Mouse (Mus musculus) liver, embryonic 13.5 days (tissue): Measurements from ENCODE around the gene Sh2d1b2. TPM values are rescaled to one million over a fixed set of nuclear protein-coding genes. Genes with fewer than 3 reads are reported as not detected.
A peak's percentile ranks its signal among the peaks of the same experiment; 100 is the strongest.

Source experiments
- ATAC-seq: fragments of 200-750 bp; cut with Nextera tagmentation; 2 replicates; pipeline ENCODE4 v1.8.0; 2017; ENCODE audit warnings: low read depth, mild to moderate bottlenecking, moderate number of reproducible peaks, moderate library complexity
- DNase-seq: peaks from one replicate; pipeline ENCODE4 v3.0.0; 2022
- H3K27ac ChIP-seq: fragments of 300-500 bp; sonication (generic); 2 replicates; pipeline ENCODE4 v1.5.1; 2015; ENCODE audit warnings: moderate library complexity, mild to moderate bottlenecking, inconsistent platforms
- H3K27me3 ChIP-seq: fragments of 300-500 bp; sonication (generic); 2 replicates; pipeline ENCODE4 v1.6.1; 2015; ENCODE audit warnings: mild to moderate bottlenecking, inconsistent platforms
- H3K36me3 ChIP-seq: fragments of 300-500 bp; sonication (generic); 2 replicates; pipeline ENCODE4 v1.6.1; 2015; ENCODE audit warnings: mild to moderate bottlenecking, inconsistent platforms
- H3K4me1 ChIP-seq: fragments of 300-500 bp; sonication (generic); replicated peaks from 2 replicates; pipeline ENCODE4 v1.6.1; 2015; ENCODE audit warnings: inconsistent platforms
- H3K4me2 ChIP-seq: fragments of 300-500 bp; sonication (generic); 2 replicates; pipeline ENCODE4 v1.6.1; 2015; ENCODE audit warnings: inconsistent platforms, mild to moderate bottlenecking, moderate library complexity
- H3K4me3 ChIP-seq: fragments of 300-500 bp; sonication (generic); replicated peaks from 2 replicates; pipeline ENCODE4 v1.5.1; 2015; ENCODE audit warnings: mild to moderate bottlenecking, inconsistent platforms
- H3K9ac ChIP-seq: fragments of 300-500 bp; sonication (generic); 2 replicates; pipeline ENCODE4 v1.6.1; 2015; ENCODE audit warnings: mild to moderate bottlenecking, inconsistent platforms
- H3K9me3 ChIP-seq: fragments of 300-500 bp; sonication (generic); replicated peaks from 2 replicates; pipeline ENCODE4 v1.6.1; 2016; ENCODE audit warnings: inconsistent platforms
- WGBS: fragments of 180-500 bp; shearing (Covaris S2); methylation state at CpG from one replicate; pipeline ENCODE4 v1.1.7; 2015; ENCODE audit not compliant: insufficient replicate concordance; 5-methylcytosine and 5-hydroxymethylcytosine counted together
- polyA plus RNA-seq: library from polyadenylated mRNA; unstranded; fragments of >200 nt; fragmentation: Nextera tagmentation; extraction: Ambion mirVana; gene quantifications from 2 replicates; pipeline ENCODE4 v1.2.1, GENCODE M21; 2015

The Sh2d1b2 gene
- polyA plus RNA-seq, 1 experiment from 2014 or later = not detected

GRCm38 (mm10) chr1:170214757-170215522 is 17.6 kb upstream of the Sh2d1b2 start, which contains the start of gene Uhmk1:
Gene Uhmk1, minus strand, starts transcription at chr1:170215397.
- Histone ChIP-seq H3K4me2 (peak within 1 kb of the TSS; percentile 78), H3K27me3 (no peaks in the 10 kb centered on the region; the same call in 1 of the 2 replicates), H3K4me3 (peak within 1 kb of the TSS; percentile 85), H3K36me3 (peaks cover 22% of the 10 kb centered on the region), H3K4me1 (peaks cover 12% of the 10 kb centered on the region), H3K9ac (peak within 1 kb of the TSS; percentile 94), H3K27ac (peak within 1 kb of the TSS; percentile 87), H3K9me3 (no peaks in the 10 kb centered on the region)
- WGBS = under 1% methylated on average over 70 of the region's 70 CpGs
- peak; percentile 80 for DNase-seq
- ATAC-seq = peak; percentile 98

- peak overlapping the region; percentile 85 for H3K4me3 ChIP-seq
- H3K36me3 ChIP-seq = peaks cover 17% of the 10 kb centered on the region
- H3K9ac ChIP-seq = no peak overlapping the region
- H3K4me2 ChIP-seq = peak overlapping the region; percentile 78
- ATAC-seq (no peak), DNase-seq (no peak)
- no peaks in the 10 kb centered on the region; the same call in 1 of the 2 replicates for H3K27me3 ChIP-seq
- peaks cover 12% of the 10 kb centered on the region for H3K4me1 ChIP-seq
- H3K27ac ChIP-seq = no peak overlapping the region
- no peaks in the 10 kb centered on the region for H3K9me3 ChIP-seq
- 72% methylated on average over 3 of the region's 3 CpGs for WGBS
Observed at GRCm38 (mm10) chr1:170215590-170215989, 17.0 kb upstream of the Sh2d1b2 start.

- Histone ChIP-seq H3K4me3 (no peak overlapping the region), H3K4me1 (peaks cover 4% of the 10 kb centered on the region), H3K9me3 (no peaks in the 10 kb centered on the region), H3K27me3 (peaks cover 14% of the 10 kb centered on the region; the same call in 1 of the 2 replicates), H3K9ac (no peak overlapping the region), H3K36me3 (no peaks in the 10 kb centered on the region), H3K27ac (no peak overlapping the region), H3K4me2 (no peak overlapping the region)
- ATAC-seq (no peak), DNase-seq (no peak)
- 59% methylated on average over 6 of the region's 6 CpGs for WGBS
Observed at GRCm38 (mm10) chr1:170218091-170218884, 14.3 kb upstream of the Sh2d1b2 start.

DNA sequence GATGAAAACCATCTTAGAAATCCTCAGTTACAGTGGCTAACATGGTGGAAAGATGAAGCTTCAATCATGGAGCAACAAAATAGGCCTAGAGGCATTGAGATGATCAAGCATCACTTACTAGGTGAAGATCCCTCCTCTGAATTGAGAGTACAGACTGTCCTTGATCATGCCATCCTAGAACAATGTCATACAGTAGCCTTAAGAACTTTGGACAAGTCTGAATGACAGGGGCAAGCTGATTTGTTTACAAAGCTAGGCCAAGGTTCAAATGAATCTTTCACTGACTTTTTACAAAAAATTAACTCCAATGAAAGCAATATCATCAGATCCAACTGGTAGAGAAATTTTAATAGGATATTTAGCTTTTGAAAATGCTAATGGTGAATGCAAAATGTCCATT is 12.2 kb upstream of the Sh2d1b2 start:
- no peak for DNase-seq
- Histone ChIP-seq H3K9me3 (no peaks in the 10 kb centered on the region), H3K4me1 (no peaks in the 10 kb centered on the region), H3K27me3 (peaks cover 16% of the 10 kb centered on the region; the same call in 1 of the 2 replicates), H3K4me3 (no peak overlapping the region), H3K9ac (no peak overlapping the region), H3K36me3 (no peaks in the 10 kb centered on the region), H3K27ac (no peak overlapping the region), H3K4me2 (no peak overlapping the region)
- ATAC-seq = no peak

DNA sequence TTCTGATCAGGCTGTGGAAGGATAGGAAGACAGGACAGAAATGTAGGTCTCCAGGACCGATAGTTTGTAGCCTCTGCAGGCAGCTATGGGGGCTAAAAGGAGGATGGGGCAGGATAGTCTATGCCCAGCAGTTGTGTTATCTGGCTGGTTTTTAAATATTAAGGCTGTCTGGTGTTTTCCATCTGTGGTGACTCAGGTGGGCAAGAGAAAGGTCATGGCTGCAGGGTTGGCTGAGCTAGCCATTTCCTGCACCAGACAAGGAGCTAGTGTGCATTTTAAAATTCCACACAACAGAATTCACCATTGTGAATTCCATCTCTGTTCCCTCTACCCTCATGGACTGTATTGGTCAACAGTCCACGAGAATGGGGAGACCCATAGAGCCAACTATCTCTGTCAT is 9.3 kb upstream of the Sh2d1b2 start:
- WGBS = 48% methylated on average over 2 of the region's 2 CpGs

GRCm38 (mm10) chr1:170245016-170245415 is 12.5 kb downstream of the Sh2d1b2 start:
- Histone ChIP-seq H3K4me1 (no peaks in the 10 kb centered on the region), H3K4me2 (no peak overlapping the region), H3K36me3 (no peaks in the 10 kb centered on the region), H3K27me3 (no peaks in the 10 kb centered on the region), H3K9ac (no peak overlapping the region), H3K4me3 (no peak overlapping the region), H3K27ac (no peak overlapping the region), H3K9me3 (no peaks in the 10 kb centered on the region)
- no peak for ATAC-seq
- 71% methylated on average over 3 of the region's 3 CpGs for WGBS
- no peak for DNase-seq

More for the DNA sequence above, 9.3 kb upstream of the Sh2d1b2 start:
- Histone ChIP-seq H3K9ac (no peak overlapping the region), H3K4me3 (no peak overlapping the region), H3K27ac (no peak overlapping the region), H3K27me3 (0 out of 2 replicates have a peak, but pooled peaks cover 16% of the 10 kb centered on the region), H3K4me2 (no peak overlapping the region), H3K4me1 (no peaks in the 10 kb centered on the region), H3K9me3 (no peaks in the 10 kb centered on the region), H3K36me3 (no peaks in the 10 kb centered on the region)
- ATAC-seq (no peak), DNase-seq (no peak)

- ATAC-seq = no peak
Observed at GRCm38 (mm10) chr1:170254893-170255559, 22.5 kb downstream of the Sh2d1b2 start.

GRCm38 (mm10) chr1:170255560-170255910 is 23.0 kb downstream of the Sh2d1b2 start:
- Histone ChIP-seq H3K4me1 (peaks cover 5% of the 10 kb centered on the region; the same call in 1 of the 2 replicates), H3K27me3 (no peaks in the 10 kb centered on the region), H3K36me3 (no peaks in the 10 kb centered on the region), H3K9me3 (no peaks in the 10 kb centered on the region), H3K27ac (no peak overlapping the region), H3K4me3 (peak overlapping the region; percentile 65), H3K9ac (peak overlapping the region; percentile 67), H3K4me2 (peak overlapping the region; percentile 69)
- WGBS = 8% methylated on average over 32 of the region's 32 CpGs
- DNase-seq (peak; percentile 13), ATAC-seq (peak; percentile 84)

More at GRCm38 (mm10) chr1:170254893-170255559, 22.5 kb downstream of the Sh2d1b2 start:
- Histone ChIP-seq H3K36me3 (no peaks in the 10 kb centered on the region), H3K4me3 (peak overlapping the region; percentile 65), H3K27ac (no peak overlapping the region), H3K4me2 (peak overlapping the region; percentile 69), H3K27me3 (no peaks in the 10 kb centered on the region), H3K4me1 (peaks cover 5% of the 10 kb centered on the region; the same call in 1 of the 2 replicates), H3K9me3 (no peaks in the 10 kb centered on the region), H3K9ac (peak overlapping the region; percentile 67)
- no peak for DNase-seq
- WGBS = 28% methylated on average over 30 of the region's 30 CpGs

- H3K9ac ChIP-seq = no peak overlapping the region
- H3K27ac ChIP-seq = no peak overlapping the region
- no peak overlapping the region for H3K4me3 ChIP-seq
- H3K36me3 ChIP-seq = no peaks in the 10 kb centered on the region
- WGBS = 57% methylated on average over 6 of the region's 6 CpGs
- H3K4me1 ChIP-seq = no peaks in the 10 kb centered on the region
- DNase-seq (no peak), ATAC-seq (no peak)
- no peak overlapping the region for H3K4me2 ChIP-seq
- H3K9me3 ChIP-seq = no peaks in the 10 kb centered on the region
- H3K27me3 ChIP-seq = no peaks in the 10 kb centered on the region
Observed at GRCm38 (mm10) chr1:170270281-170270680, 37.7 kb downstream of the Sh2d1b2 start.

DNA sequence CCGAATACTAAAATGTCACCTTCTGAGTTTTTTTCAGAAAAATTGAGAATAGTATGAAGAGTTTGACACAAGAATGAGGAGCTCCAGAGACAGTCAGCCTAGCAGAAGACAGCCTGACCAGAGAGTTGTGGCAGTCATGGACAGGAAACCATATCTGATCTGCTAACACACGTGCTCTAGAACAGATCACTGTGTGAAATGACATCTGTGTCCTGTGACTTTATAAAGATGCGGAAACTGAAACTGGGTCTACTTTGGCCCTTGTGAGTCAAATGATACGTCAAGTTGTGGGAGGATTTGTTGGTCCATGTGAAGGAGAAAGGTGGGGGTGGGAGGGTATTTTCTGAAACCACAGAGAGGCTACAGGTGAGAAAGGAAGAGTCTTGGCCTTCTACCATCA is 38.1 kb downstream of the Sh2d1b2 start:
- no peak overlapping the region for H3K4me3 ChIP-seq
- H3K9me3 ChIP-seq = no peaks in the 10 kb centered on the region
- ATAC-seq = no peak
- WGBS = 37% methylated on average over 4 of the region's 4 CpGs
- H3K4me1 ChIP-seq = no peaks in the 10 kb centered on the region
- DNase-seq = no peak
- no peaks in the 10 kb centered on the region for H3K27me3 ChIP-seq
- no peaks in the 10 kb centered on the region for H3K36me3 ChIP-seq
- no peak overlapping the region for H3K4me2 ChIP-seq
- H3K27ac ChIP-seq = no peak overlapping the region
- H3K9ac ChIP-seq = no peak overlapping the region

DNA sequence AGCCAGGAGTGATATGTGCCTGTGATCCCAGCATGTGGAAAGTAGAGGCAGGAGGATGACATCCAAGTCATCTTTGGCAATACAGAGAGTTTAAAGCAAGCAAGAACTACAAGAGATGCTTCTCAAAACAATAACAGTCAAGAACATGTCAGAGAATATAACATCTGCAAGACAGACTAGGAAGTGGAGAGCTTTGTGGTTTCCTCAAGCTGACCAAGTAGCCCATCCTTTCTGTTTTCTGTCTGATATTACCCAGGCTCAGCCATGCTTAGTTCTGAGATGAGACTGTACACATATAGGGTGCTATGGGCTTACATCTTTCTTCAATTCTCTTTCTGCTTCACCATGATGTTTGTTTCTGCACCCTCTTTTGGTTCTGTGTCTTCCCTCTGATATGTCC is 40.7 kb downstream of the Sh2d1b2 start:
- Histone ChIP-seq H3K36me3 (no peaks in the 10 kb centered on the region), H3K27ac (no peak overlapping the region), H3K27me3 (no peaks in the 10 kb centered on the region), H3K4me3 (no peak overlapping the region), H3K4me2 (no peak overlapping the region), H3K4me1 (no peaks in the 10 kb centered on the region), H3K9ac (no peak overlapping the region), H3K9me3 (no peaks in the 10 kb centered on the region)
- DNase-seq (no peak), ATAC-seq (no peak)
